Mouse (Mus musculus) natural killer cell, adult 2 months (primary cell): ENCODE data around the gene Kcnh4.

Experiments
- DNase-seq, 2 experiments: peaks; one replicate each; pipeline ENCODE4 v3.0.0; 2022; ENCODE audit warnings: low spot score in 2 of 2

Gene Kcnh4

DNA sequence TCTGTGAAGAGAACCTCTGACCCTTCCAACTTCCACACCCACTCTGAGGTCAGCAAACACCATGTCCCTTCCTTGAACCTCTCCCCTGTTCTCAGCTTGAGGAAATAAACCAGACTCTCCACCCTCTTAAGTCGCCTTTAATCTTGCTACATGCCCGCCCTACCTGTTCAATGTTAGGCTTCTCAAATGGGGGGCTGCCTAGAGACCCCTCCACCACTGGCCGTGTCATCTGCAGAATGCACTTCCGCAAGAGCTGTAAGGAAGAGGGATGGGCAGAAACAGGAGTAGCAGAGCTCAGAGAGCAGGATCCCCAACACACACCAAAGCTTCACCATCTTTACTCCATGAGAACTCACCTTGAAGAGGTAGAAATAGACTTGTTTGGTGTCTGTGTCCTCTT lies 48.8 kb downstream of the Kcnh4 start:
- no peak for DNase-seq

DNA sequence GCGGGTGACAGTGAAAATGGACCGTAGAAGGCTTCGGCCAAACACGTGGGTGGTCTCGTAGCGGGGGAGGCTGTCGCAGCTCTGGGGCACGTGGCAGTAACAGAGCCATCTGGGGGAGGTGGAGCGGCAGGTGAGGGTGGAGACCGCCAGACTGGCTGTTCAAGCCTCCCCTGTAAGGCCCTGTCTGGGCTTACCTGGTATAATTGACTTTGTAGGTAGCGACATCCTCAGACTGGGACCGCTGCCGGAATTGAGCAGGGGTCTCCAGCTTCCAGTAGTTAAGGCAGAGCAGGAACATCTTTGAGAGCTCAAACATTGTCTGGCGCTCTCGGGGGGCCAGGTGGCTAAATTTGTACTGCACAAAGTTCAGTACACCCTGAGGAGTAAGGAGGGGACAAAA lies 49.2 kb downstream of the Kcnh4 start:
- no peak for DNase-seq

DNA sequence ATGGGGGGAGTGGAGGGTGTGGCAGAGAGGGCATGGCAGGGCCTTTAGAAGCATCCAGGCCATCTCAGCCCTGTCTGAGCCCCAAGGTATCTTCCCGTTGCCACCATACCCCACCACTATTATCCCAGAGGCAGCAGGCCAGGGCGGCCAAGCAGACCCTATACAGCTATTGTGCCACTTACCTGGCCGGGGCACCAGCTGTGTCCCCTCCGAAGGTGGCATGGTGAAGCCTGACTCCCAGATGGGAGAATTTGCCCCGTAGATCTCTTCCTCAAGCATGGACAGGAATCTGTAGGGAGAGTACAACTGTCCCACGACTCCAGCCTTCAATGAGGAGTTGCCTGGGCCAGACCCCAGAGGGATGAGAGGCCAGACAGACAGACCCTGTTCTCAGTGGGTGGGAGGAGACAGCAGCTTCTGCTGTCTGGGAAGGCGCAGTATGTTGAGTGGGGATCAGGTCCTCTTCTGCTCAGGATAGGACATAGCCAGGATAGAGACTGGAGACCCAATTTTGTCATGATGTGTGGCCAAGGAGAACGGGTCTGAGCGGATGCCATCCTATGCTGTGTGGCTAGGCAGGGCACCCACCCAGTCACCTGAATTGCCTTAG lies 50.4 kb downstream of the Kcnh4 start:
- no peak for DNase-seq

DNA sequence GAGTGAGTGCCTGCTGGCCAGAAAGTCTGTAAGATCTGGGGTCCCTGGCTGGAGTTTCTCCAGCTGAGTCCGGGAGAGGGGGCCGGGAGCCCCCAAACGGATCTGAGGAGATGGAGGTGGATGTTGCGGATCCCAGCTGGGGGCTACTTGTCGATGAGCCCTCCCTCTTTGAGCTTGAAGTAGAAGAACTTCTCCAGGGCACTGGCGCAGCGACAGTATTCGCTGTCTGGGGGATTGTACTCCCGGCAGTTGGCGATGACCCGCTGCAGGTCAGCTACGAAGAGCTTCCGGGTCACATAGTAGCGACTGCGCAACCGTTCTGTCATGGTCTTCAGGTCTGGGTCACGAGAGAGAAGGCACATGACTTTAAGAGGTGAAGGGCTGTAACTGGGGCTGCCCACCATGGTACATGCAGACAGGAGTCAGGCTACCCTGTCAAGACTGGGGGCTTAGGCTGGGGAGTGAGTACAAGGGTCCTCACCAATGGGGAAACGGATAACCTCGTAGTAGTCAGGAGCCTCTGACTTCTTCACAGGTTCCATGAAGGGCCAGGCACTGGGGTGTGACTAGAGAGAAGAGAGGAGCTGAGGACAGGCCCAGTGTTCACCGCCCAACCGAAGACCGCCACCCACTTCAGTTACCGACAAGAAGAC lies 54.5 kb downstream of the Kcnh4 start:
- no peak for DNase-seq

DNA sequence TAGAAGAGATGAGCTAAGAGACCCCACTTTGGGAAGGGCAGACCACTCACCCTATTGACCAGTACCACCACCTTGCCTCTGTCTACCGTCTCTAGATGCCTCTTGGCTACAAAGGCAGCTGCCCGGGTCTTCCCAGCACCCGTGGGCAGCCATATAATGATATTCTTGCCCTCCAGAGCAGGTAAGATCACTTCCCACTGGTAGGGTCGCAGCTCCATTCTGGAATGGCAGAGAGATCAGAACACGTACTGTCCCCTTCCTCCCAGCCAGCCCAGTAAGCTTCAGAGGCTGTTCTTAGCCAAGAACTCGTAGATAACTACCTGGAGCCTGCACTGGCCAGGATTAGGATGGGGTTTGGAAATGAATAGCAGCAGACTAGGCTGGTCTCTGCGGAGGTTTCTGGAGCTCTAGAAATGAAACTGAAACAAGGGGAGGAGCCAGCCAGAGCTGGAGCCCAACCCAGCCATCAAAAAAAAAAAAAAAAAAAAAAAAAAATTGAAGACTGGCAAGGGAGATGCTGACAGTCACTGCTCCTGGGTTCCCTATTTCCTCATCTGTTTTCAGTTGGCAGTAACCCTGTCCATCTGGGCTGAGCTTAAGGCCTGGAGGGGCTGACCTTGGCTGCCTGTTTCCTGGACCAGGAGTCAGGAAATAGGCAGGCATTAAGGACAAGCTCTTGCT lies 55.8 kb downstream of the Kcnh4 start, which contains the start of gene Dhx58:
Gene Dhx58 (minus strand): TSS at position 421 of the 681 bp plus-strand sequence.
- no peak for DNase-seq

DNA sequence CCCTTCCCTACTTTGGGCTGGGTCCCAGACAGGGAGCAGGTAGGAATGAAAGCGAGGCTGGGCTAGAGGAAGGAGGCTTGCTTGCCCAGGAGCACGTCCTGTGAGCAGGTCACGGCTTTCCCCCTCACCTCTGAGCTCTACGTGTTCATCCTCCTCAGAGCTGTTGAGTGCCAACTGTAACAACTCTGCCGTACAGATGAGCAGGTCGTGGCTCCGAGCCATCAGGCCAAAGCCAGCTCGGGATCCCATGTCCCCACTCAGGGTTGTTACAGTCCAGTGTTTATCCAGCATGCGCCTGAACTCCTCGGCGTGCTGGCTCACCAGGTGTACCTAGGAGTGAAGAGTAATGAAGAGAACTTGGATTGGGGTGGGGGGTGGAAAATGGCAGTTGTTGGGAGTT lies 56.4 kb downstream of the Kcnh4 start:
- no peak for DNase-seq

DNA sequence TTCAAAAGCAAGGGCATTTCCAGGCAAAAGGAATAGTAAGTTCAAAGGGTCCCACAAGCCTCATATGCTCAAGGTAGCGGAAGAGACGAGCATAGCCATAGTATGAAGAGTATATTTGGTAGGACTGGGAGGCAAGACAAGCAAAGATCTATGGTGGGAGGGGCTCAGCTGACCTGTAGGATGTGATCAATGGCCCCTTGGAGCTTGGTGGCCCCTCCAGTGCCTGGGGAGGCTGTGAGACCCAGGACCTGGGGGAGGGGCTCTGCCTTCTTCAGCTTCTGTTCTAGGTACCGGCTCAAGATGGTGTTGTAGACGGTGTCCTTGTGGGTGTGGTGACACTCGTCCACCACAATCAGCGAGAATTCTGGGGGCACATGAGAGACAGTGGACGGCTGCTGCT lies 56.8 kb downstream of the Kcnh4 start:
- peak in 1 of 2 experiments; percentile 27 for DNase-seq

DNA sequence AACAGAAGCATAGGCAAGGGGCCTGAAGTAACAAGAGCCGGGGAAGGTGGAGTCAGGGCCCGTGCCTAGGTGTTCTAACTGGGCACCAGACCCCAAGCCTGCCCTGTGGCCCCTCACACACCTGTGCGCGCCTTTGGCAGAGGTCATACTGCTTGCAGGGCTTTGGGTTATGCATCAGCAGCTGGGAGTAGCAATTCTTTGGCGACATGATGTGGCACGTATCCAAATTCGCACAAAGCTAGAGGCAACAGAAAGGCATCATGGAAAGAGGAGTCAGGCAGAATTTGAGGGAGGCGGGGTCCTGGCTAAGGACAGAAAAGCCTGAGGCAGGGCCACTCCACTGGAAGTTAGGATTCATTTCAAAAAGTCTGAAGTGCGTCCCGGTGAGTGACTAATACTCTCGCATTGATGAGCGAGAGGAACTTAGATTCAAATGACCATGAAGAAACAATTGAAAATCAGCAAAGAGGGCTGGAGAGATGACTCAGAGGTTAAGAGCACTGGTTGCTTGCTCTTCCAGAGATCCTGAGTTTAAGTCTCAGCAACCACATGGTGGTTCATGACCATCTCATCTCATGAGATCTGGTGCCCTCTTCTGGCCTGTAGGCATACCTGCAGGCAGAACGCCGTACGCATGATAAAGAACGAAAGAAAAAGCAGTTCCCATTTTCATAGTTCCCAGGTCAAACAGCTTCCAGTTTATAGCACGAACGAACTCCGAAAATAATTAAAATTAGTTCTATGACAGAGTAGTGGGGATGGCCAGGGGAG lies 57.5 kb downstream of the Kcnh4 start:
- peak; percentile 56 to 70 for DNase-seq

DNA sequence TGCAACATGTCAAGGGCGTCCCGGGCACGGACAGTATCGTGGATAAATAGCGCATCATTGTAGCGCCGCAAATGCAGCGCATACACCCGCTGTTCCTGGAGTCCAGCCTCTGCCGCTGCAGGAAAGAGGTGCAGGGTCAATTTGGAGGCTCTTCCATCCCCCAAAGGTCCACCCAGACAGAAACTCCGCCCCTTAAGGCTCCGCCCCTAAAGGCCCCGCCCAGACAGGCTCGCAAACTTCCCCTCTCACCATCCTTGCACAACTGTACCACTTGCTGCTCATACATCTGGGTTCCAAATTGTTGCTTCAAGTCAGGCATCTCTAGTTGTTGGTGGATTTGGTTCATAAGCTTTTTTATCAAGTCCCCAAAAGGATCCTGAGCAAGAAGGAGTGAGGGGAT lies 58.4 kb downstream of the Kcnh4 start:
- DNase-seq: peak; percentile 39 to 56

DNA sequence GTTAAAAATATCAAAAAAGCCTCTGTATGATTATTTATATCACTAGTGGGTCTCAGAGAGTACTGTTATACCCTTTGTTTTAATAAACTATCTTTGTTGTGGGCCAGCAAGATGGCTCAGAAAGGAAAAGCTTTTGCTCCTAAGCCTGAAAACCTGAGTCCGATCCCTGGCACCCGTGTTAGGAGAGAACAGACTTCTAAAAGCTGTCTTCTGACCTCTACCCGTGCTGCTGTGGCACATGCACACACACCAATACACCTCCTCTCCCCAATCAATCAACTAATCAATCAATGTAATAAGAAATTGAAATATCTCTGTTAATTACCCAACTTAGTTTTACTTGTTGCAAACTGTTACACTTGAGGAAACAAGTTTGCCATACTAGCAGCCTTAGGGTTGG lies 59.0 kb downstream of the Kcnh4 start:
- no peak for DNase-seq

DNA sequence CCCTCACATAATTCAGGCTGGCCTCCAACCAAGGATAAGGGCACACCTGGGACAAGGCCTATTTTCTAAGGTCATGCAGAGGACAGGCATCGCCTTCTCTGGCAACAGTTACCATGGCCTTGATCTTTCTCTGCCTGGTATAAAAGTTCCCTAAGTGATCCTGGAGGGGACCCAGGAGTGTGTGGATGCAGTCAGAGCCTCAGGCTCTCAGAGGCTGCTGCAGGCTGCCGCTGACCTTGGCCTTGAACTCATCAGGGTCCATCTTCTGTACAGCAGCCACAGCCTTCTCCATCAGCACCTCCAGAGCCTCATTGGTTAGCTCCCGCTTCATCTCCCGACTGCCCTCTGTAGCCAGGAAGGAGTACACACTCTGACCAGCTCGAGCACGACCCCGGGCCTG lies 61.8 kb downstream of the Kcnh4 start:
- DNase-seq: no peak

DNA sequence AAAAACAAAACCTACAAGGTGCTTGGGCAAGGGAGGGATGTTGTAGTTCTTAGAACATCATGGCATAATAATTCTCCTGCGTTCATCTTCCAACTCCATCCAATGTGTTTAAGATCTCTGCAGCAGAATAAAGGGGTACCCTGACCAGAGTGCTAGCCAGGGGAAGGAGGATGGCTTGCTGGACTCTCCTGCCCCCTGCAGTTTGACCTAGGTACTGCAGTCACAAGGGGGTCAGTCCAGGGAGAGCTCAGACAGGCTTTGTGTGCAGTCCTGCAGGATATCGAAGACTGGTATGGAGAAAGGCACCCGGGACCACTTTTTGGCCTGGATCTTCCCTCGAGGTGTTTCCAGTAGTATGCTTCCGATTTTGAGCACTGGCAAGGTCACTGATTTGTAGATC lies 64.8 kb downstream of the Kcnh4 start:
- peak; percentile 59 to 76 for DNase-seq

DNA sequence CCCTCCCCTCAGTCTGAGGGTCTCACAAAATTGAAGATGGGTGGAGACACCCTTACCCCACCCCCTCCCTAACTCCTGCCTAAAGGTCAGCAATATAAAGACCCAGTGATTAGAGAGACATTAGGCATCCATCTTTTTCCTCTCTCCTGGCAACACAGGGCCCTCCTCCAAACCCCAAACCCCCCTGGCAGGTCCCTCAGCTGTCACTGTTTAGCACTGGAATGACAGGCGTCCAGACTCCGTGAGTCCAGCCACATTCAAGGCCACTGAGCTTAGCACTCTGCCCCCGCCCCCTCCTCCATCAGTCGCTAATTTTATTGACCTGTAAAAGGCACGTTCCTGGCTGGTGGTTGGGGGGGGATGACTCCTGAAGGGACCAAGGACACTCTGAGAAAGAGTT lies 66.6 kb downstream of the Kcnh4 start:
- DNase-seq: no peak

DNA sequence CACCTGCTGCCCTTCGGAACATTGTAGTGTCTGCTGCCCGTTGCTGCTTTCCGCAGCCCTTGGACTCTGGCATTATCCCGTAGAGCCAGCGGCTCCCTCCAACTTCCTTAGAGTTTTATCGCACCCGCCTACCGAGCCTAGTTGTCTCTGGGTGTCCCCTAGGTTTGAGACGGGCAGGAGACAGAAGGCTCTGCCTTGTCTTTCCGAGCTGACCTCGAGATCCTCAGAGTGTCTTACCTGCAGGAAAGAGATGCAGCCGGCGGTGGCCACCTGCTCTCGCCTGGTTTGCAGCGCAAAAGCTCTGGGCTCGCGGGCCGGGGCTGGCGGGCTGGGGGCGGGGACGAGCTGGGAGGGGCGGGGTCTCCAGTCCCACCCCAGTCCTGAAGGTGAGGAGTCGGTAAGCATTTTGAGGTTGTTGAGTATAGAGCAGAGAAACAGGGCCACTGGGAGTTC lies 67.6 kb downstream of the Kcnh4 start, which contains the start of gene Zfp385c:
Gene Zfp385c (minus strand): TSS at position 292 of the 453 bp plus-strand sequence.
- DNase-seq: no peak

DNA sequence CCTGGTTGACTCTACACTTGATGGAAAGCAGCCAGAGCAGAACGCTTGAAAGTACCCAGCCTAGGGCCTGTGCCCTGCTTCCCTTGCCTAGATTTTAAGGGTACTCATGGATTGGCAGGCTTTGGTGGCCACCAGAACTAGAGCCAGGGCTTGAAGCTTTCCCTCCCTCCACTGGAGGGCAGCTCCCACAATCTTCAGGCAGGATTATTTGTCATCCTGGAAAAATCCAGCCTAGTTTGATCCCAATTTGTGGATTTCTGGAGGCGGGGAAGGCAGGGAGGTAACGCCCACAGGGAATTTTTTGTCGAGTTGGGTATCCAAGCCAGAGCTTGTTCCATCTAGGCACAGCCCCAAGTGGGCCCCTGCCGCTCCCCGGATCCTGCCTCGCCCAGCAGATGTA lies 69.4 kb downstream of the Kcnh4 start:
- no peak for DNase-seq
